Mouse (Mus musculus) lung, postnatal 14 days (tissue): ENCODE measurements at regions not wholly inside any gene's neighbourhood (a gene's known extent, or its start where the extent isn't known, plus 50 kb on each side); places are given as distances from the start of the nearest gene placed in this dataset.
"Not testable (repeated sequence)": the region's sequence is repeated elsewhere in the genome, so short reads cannot be mapped to it uniquely, and the experiment has no call there.

ENCODE experiments used
- DNase-seq: peaks from one replicate; pipeline ENCODE4 v3.0.0; 2021

DNA sequence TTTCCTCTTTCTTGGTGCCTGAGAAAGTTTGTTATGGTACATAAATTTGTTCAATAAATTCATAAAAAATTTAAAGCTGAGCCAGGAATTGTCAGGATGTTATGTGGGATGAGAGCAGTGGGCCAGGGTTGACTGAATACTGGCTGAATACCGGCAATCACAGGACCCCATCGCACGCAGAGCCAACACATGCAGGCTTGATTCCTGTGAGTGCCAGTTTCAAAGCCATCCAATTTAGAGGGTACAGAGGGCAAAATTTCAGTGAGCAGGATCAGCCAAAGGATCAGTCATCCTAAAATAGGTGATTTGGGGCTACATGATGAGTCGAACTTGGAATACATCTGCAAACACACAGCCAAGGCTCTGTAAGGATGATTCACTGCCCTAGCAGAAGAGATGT, 583.6 kb upstream of the Nectin3 start:
- no peak for DNase-seq

DNA sequence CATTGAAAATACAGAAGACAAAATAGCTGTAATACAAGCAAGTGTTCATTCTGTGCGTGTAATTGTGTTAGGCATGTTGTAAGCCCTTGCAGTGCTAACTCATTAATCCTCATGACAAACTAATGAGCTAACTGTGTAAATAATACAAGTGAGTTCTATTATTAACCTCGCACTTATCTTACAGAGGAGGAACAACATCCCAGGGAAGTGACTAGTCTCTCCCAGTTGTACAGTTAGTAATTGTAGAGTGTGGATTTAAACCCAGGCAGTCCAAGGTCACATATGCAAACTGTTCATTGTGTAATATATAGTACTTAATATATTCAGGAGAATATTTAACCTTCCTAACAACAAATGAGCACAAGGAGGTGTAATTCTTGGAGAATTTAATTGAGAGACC, 582.0 kb upstream of the Nectin3 start:
- no peak for DNase-seq

DNA sequence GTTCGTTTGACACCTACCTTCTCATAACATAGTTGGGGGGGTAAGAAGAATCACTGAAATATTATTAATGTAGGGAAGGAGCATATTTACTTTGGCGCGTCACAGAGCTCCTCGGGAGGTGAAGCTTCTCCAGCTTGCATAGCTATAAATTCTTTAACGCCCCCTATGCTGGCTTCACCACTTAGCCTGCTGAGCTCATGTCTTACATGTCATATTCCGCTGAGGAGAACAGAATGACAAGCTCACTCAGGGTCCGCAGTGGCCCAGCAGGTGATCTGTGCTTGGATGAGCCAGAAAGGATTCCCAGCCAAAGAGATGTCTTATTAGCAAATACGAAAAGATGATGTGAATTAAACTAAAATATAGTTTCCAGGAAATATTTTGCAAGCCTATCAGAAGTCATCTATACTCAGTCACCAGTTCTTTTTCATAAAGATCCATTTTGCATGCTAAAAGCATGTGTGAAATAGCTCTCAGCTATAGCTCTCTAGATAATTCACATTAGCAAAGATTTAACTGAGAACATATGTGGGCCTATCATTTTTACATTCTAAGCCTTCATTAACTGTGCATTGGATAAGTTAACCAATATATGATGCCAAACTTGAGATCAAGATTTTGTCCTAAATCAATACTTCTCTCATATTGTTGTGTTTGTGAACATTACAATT, 561.1 kb upstream of the Nectin3 start:
- no peak for DNase-seq

DNA sequence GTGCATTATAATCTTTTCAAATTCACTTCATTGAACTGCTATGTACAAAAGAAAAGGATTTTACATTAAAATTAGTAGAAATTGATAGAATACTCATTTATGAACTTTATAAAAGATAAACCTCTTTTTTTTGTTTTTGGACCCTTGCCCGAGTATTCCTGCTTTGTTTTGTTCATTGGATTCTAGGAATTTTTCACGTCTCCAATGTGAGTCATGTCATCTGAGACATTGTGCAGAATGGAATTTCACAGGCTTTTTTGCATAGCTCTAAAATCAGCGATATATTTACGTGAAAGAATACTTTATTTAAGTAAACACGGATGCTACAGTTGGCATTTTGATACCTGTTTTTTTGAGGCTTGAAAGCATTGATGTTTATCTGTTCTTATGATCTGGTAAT, 560.5 kb upstream of the Nectin3 start:
- no peak for DNase-seq

DNA sequence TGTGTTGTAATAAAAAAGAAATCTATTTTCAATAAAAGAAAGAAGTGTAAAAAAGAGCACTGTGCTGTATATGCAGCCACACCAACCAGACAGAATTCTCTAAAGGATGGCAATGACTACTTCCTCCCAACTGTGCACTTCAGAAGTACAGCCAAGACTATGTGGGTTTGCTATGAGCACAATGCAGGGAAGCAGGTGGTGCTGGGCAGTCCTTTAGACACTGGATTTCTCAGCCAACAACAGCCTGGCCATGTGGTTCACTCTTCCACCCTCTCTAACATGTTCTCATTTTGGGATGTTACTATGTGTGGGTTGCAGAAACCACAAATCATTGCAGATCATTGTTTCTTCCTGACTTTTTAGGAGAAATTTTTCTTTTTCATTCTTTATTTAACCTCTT, 527.6 kb upstream of the Nectin3 start:
- no peak for DNase-seq

DNA sequence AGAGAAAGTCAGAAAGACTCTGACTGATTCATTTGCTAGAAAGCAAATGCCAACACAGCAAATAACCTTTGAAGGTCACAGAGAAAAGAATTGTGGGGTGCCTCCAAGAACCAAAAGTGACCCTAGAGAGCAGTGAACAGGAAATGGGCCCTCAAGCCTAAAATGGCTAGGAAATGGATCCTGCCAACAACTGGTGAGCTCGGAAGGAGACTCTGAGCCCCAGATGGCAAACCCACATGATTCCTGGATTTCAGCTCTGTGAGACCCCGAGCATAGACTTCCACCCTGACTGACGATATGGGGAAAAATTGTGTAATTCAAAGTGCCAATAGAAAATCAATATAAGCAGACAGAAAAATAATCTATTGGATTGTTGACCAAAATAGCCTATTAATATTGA, 519.2 kb upstream of the Nectin3 start:
- no peak for DNase-seq

DNA sequence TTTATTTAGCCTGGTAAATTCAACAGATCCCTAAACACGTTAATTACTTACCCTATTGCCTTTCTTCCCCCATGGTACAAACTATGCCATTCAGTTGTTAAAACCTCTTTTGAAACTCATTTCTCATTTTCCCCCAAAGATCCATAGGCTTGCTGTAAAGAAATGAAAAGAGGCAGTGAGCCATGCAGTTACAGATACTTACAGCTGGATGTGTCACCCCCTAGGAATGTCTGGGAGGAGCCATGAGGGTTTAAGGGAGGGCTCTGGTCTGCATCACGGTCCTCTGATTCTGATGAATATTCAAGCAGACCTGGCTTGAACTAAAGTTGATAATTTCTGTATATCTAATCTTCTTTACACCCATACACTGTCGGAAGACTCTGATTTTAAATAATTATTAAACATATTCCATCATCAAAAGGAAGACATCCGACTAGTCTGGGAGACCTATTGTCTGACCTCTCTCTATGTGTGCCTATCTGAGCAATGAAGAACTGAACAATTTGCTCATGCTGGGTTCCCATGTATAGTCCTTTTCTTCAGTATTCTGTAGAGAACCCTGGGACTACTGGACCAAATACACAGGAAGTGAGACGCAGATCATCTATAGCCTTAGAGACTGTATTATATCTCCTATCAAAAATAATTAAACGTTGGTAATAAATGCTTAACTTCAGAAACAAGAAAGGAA, 484.7 kb upstream of the Nectin3 start:
- no peak for DNase-seq

DNA sequence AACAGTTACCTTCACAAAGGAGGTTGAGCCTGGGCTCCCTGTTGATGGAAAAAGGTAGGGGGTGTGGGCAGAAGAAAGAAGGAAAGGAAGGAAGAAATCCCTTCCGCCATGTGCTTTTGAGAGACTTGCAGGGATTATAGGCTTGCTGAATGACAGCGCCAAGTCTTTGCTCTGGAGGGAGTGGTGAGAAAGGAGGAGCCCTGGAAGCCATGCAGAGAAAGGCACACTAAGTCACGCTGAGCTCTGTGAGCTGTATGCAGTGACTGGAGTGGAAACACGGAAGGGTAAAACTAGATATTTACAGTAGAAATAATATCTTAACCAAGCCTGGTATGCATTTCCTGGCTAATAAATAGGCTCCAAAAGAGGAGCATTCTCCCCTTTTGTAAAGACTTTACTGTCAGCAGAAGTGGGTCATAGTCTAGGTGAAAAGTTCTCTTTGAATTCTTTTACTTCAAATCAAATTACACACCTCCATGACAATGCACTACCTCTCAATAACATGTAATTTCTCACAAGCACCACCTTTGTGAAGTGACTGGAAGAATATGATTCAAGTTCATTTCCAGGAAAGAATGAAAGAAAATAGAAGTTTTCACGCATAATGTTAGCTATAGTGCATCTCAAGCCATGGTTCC, 484.1 kb upstream of the Nectin3 start:
- DNase-seq, result no peak

DNA sequence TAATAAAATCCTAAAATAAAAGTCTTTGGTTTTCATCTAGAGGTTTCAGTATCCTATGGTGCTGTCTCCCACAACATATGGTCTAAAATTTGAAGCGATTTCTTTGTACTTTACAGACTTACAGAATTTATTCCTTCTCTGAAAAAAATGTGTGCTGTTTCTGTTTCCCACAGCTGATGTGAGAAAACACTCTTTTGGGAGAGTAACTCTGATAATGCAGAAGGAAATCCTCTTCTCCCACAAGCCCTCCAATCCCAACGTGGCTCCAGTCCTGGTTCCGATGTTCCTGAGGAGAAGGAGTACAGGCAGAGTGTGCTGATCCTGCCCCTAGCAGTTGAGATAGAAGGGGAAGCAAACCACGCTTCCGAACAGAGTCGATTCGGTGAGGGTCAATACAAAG, 467.4 kb upstream of the Nectin3 start:
- DNase-seq, result no peak

DNA sequence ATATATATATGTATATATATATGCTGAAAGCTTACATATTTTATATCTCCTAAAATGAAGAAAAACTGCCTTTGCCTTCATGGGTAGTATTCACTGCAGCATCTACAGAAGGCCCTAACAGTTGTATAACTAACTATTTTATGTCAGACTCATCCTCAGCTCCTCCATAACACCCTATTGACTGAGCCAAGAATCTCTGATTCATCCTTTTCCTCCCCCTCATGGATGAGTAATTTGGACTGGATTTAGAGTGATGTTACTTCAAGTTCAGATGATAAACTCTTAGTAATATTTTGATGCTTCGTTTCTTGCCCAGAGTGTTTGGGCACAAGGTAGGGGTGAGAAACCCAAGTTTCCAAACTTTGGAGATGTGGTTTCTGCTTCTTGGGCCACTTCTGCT, 458.7 kb upstream of the Nectin3 start:
- DNase-seq, result no peak

DNA sequence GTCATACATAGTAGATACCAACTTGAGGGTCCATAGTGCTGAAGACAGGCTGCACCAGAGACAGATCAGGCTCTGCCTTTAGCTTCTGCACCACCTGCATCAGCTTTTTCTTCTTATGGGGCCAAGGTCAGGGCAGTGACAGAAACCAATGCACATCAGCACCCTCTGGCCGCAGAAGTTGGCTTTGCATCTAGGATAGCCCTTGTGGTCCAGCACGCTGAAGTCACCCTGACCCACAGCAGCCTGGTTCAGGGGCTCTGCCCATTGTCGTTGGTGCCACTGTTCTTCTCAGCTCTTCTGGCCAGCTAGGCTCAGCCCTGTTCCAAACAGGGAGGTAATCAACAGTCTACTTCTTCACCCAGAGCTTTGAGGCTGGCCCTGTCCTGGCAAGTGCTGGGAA, 427.7 kb upstream of the Nectin3 start:
- peak; percentile 11 for DNase-seq

DNA sequence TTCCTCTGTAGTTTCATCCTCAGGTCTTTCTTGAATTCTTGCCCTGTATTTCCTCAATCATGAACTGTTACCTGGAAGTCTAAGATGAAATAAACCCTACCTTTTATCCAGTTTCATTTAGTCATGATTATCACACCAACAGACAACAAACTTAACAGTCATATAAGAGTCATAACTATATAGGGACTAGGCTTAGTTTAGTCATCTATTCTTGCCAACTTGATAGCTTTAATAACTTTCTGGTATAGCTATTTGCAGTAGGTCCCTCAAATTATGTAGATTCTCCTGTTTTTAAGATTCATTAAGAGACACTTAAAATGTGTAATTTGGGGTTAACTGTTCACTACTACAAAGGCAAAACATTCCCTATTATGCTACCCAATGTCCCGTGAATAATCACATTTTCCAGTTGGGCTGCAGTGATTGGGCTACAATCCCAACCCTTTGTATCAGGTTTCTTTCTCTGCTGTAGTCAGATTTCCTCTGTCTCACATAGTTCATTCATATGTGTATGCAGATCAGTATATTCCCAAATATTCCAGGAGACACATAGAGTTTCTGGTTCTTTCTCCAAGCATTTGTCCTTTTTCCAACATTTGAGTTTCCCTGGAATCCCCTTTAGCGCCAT, 396.4 kb upstream of the Nectin3 start:
- DNase-seq, result no peak

DNA sequence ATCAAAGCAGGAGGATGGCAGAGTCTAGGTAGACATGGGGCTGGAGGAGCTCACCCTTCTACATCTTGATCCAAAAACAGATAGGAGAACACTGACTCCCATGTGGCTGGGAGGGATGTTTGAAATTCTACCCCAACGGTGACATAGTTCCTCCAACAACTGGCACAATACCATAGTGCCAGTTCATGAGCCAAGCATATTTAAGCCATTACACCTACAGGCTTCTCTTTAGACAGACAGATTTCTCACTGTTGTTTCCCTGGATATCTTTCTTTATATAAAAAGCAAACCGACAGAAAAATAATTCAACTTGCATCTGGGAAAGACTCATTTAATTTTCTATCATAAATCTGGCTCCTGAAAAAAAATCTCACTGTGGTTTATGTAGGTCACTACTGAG, 380.4 kb upstream of the Nectin3 start:
- no peak for DNase-seq

DNA sequence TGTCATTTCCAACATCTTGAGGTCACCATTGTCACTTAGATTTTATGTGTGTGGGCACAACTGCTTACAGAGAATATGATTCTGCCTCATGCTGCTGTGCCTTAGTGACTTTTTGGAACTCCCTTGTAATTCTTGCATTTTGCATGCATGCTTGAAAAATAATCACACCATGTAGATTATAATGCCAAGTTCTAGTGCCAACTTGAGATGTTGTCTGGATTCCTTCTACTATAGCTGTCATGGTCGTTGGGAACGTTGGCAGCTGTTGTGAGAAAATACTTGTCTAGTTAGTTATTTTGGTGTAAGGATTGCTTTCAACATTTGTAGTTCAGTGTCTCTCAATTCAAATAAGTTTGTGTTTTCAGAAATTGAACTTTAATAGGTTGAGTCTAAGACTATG, 365.6 kb upstream of the Nectin3 start:
- no peak for DNase-seq

DNA sequence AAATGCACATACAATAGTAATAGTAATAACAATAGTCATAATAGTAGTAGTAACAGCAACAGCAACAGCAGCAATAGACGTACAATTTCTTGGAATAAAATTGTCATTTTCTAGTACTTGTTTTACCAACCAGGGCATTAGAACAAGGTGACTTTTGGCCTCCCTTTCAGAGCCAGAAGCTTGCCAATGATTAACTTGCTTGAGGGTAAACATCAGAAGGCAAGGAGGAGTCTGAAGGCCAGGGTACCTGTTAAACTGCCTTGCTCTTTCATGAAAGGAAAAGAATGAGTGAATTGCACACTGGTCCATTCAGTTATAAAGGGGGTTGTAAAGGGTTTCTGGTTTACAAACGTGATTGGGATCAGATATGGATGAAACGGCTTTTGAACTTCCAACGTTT, 351.2 kb upstream of the Nectin3 start:
- DNase-seq, result no peak

DNA sequence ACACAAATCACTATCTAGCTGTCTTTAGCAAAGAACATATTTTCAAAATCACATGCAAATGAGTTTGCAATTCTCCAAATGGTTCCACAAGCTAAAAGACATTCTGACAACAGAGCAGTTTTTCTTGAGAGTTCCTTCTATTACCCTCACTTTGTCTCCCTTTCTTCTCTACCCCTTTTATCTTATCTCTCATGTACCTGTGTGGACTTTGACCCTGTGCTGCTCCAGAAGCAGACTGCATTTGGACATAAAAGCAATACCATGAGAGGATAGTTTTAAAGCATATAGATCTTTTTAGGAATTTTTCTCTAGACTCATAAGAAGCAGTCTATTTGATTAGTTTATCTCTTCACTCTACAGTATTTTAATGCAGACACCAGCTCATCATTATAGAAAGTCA, 350.4 kb upstream of the Nectin3 start:
- DNase-seq, result no peak

DNA sequence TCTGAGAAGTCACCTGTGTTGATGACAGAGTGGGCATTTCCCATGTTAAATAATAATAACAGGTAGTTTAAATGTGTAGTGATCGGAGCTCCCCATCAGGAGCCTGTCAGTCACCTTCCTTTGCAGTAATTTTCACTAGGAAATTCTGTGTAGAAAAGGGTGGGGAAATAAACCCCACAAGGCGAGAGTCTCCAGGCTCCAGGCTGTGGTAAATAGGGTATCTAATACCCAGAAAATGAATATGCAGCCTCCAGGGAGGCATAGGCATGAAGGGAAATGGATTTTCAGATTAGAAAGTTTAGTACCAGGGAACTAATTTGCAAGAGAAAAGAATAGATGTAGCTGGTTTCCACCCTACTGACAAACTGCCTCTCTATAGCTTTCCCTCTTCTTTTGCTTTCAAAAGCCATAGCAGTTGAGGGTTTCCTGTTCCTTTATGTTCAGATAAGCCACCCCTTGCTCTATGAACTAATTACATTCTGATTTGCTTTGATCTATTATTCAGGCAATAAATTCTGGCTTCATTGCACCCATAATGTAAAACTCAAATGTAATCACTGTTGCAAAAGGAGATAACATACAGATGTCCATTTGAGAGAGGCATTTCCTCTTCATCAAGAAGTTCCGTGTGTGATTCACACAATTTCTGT, 349.5 kb upstream of the Nectin3 start:
- no peak for DNase-seq

DNA sequence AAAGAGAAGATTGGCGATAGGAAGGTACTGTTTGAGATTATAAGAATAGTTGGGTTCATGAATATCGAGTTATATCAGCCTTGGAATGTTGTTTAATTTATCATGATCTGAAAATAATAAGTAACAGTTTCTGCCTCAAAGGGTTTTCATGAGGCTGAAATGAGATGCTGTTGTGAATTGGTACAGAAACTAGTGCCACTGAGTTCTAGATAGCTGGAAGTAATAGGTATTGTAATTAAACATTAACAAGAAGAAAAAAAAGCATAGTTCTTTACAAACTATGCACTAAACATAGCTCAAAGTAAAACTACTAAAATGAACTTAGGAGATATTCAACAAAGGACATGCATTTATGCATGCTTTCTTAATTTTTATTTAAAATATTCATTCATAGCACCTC, 342.9 kb upstream of the Nectin3 start:
- DNase-seq, result no peak

DNA sequence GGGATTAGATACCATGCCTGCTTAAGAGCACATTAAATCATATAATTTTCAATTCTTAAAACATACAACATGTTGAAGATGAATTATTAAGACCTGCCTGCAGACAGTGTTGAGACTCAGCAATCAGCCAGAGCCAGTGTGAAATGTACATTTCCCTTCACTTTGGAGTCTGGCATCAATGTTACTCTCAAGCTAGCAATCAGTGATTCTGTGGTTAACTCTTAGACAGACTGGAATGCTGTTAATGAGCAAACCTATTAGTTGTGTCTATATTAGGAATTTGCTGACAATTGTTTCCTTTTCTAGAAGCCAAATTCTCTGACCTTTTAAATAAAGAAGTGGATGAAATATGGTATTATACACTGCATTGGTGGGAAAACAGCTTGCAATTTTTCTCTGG, 342.4 kb upstream of the Nectin3 start:
- no peak for DNase-seq

DNA sequence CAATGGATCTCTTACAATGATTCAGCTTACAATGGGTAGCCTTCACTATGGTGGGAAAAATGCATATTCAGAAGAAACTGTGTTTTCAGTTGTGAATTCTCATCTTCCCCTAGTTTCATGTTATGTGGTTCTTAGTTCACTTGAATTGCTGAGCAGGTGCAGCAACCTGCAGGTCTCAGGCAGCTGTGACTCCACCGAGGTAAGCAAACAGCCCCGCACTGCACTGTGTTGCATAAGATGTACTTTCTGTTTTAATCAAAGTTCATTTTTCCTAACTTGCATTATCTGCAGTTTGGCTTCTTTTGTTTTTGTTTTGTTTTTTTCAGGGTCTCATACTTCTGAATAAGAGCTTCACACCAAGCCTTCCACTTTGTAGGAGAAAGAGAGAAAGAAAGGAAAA, 326.8 kb upstream of the Nectin3 start:
- DNase-seq, result no peak

DNA sequence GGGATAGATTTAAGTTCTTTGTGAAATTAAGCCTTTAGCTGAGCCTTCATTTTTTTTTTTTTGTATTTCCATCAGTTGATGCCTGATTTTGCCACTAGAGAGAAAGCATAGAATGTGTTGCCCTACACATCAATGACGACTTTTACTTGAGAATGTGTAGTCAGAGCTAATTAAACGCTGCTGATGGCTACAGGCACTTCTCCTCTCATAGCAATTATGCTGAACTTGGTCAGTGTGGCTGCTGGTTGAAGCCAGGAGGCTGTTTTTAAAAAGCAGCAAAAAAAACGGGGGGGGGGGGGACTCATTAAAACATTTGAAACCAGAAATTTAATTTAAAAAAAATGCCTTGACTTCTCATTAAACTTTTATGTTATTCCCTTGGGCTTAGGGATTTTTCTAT, 324.4 kb upstream of the Nectin3 start:
- DNase-seq, result no peak

DNA sequence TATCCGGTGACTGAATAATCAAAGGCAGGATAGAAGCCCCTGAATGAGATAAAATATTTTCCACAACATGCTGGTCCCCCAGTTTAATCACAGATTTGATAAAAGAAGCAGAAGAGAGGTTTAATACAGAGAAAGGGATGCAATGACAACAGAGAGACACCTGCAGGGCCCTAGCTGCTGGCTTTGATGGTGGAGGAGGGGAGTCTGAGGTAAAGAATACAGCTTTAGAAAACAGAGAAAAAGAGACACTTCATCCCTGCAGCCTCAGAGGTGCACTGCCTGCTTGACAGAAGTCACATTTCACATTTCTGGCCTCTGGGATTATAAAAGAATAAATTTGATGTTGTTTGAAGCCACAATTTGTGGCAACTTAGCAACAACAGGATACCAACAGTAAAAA, 319.9 kb upstream of the Nectin3 start:
- DNase-seq, result no peak

DNA sequence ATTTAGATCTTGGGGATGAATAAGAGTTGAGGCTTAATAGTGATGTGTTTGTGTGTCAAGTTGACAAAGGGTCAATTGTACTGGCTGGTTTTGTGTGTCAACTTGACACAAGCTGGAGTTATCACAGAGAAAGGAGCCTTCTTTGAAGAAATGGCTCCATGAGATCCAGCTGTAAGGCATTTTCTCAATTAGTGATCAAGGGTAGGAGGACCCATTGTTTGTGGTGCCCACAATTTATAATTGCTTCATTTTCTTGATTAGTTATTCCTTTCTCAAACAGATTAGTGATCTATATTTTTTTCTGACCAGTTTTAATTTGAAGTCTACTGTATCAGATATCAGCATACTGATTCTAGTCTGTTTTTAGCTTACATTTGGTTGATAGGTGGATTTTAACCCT, 313.5 kb upstream of the Nectin3 start:
- DNase-seq, result not testable (repeated sequence)

DNA sequence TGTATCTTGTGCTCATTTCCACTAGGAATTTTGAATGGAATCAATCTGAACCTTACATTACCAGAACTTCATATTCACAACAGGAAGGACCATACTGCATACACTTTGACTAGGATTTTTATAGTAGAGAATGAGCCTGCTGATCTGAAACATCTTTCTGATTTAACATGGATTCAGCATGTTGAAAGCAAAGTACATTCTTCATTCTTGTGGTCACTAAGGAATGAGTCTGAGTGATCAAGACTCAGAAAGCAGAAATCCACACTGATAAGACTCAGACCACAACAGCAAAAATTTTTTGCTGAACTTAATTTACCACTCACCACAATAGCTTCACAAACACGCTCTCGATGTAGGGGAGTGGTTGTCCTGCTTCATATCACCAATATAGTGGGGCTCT, 309.2 kb upstream of the Nectin3 start:
- DNase-seq, result no peak
